Mouse (Mus musculus): ENCODE measurements around the gene Tnfsf13.

DNA sequence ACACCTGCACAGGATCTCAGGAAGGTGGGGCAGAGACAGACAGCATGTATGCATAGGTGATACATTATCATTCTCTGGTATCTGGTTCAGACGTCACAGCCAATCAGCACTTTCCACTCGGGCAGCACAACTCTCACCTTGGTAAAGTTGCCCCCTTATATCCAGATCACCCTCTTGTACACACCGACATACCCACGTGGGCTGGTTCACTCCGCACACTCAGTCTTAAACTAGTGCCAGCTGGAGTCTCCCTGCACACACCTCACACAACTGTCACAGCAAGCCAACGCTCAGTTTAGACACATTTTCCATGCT lies 9.4 kb upstream of the Tnfsf13 start:
- TF ChIP-seq POLR2A (IDR thresholded peaks at IDR 0.05; ENCODE audit: borderline replicate concordance, control insufficient read depth, low read depth, low read length) = no peak
- no peak for TF ChIP-seq CTCF (IDR thresholded peaks at IDR 0.05; ENCODE audit: control insufficient read depth, insufficient read depth, low read length)

Measured in bone marrow, adult 2 months (tissue).